Mouse (Mus musculus) CH12.LX (cell line): Measurements from ENCODE around the gene Rnf151.

Experiments used
- CTCF ChIP-seq, 2 experiments: IDR thresholded peaks in 1 of 2; conservative IDR thresholded peaks in 1 of 2; 2 replicates each; pipeline ENCODE4 v1.5.1; 2011 to 2012; ENCODE audit warnings: low read depth in 2 of 2, low read length in 2 of 2, improper control_type of control experiment in 1 of 2, inconsistent platforms in 1 of 2, mild to moderate bottlenecking in 1 of 2, moderate library complexity in 1 of 2
- E2F4 ChIP-seq: IDR thresholded peaks from 2 replicates; pipeline ENCODE4 v1.6.1; 2011; ENCODE audit warnings: low read depth, low read length, improper control_type of control experiment; ENCODE audit not compliant: insufficient replicate concordance
- EP300 ChIP-seq: IDR thresholded peaks from 2 replicates; pipeline ENCODE4 v1.6.1; 2011; ENCODE audit warnings: low read length, improper control_type of control experiment
- MAFK ChIP-seq: IDR thresholded peaks from 2 replicates; pipeline ENCODE4 v1.6.1; 2011; ENCODE audit warnings: low read length, improper control_type of control experiment; ENCODE audit not compliant: insufficient replicate concordance
- MAX ChIP-seq: IDR thresholded peaks from 2 replicates; pipeline ENCODE4 v1.6.1; 2011; ENCODE audit warnings: low read length, improper control_type of control experiment
- MYC ChIP-seq: IDR thresholded peaks from 2 replicates; pipeline ENCODE4 v1.6.1; 2011; ENCODE audit warnings: low read depth, mild to moderate bottlenecking, improper control_type of control experiment, low read length
- NELFE ChIP-seq: IDR thresholded peaks from 2 replicates; pipeline ENCODE4 v1.6.1; 2011; ENCODE audit warnings: low read depth, low read length, improper control_type of control experiment
- NRF1 ChIP-seq: IDR thresholded peaks from 2 replicates; pipeline ENCODE4 v1.6.1; 2014; ENCODE audit warnings: low read depth, mild to moderate bottlenecking, inconsistent platforms, low read length, improper control_type of control experiment, moderate library complexity
- POLR2A ChIP-seq: IDR thresholded peaks from 2 replicates; pipeline ENCODE4 v1.6.1; 2011; ENCODE audit warnings: low read depth, mild to moderate bottlenecking, improper control_type of control experiment, low read length
- POLR2AphosphoS2 ChIP-seq: IDR thresholded peaks from 2 replicates; pipeline ENCODE4 v1.6.1; 2011; ENCODE audit warnings: low read depth, low read length, improper control_type of control experiment
- SMC3 ChIP-seq: IDR thresholded peaks from 2 replicates; pipeline ENCODE4 v1.6.1; 2011; ENCODE audit warnings: low read depth, low read length, improper control_type of control experiment
- USF1 ChIP-seq: IDR thresholded peaks from 2 replicates; pipeline ENCODE4 v1.6.1; 2014; ENCODE audit warnings: low read depth, mild to moderate bottlenecking, inconsistent platforms, low read length, improper control_type of control experiment
- ZC3H11A ChIP-seq: IDR thresholded peaks from 2 replicates; pipeline ENCODE4 v1.6.1; 2012; ENCODE audit warnings: low read depth, mild to moderate bottlenecking, inconsistent platforms, low read length, improper control_type of control experiment
- ZNF384 ChIP-seq: IDR thresholded peaks from 2 replicates; pipeline ENCODE4 v1.6.1; 2012; ENCODE audit warnings: low read depth, low read length, improper control_type of control experiment, inconsistent platforms

- TF ChIP-seq ZC3H11A: no peak
- peak in 1 of 2 experiments; percentile 18; a peak in 2 of 4 replicates for TF ChIP-seq CTCF (conservative IDR thresholded peaks at IDR 0.05 in 1 of 2, IDR thresholded peaks at IDR 0.05 in 1 of 2; ENCODE audit: low read depth in 2 of 2, low read length in 2 of 2)
- peak; percentile 84 for TF ChIP-seq POLR2A
- TF ChIP-seq NRF1: peak; percentile 48; the same call in 1 of the 2 replicates
- TF ChIP-seq NELFE: 0 out of 2 replicates have a peak, but pooled peaks have one; percentile 44
- no peak for TF ChIP-seq SMC3
- TF ChIP-seq POLR2AphosphoS2: no peak
- TF ChIP-seq E2F4: no peak
- TF ChIP-seq USF1: no peak
- no peak for TF ChIP-seq ZNF384
- no peak for TF ChIP-seq MAX
- no peak for TF ChIP-seq EP300
- peak; percentile 31; the same call in 1 of the 2 replicates for TF ChIP-seq MYC
- no peak for TF ChIP-seq MAFK
Observed at GRCm38 (mm10) chr17:24696011-24696697, 21.7 kb downstream of the Rnf151 start, which contains the start of the genes Gfer and Noxo1.
